ENCODE assay signal across 35 mouse cellular contexts in the genomic region with DNA sequence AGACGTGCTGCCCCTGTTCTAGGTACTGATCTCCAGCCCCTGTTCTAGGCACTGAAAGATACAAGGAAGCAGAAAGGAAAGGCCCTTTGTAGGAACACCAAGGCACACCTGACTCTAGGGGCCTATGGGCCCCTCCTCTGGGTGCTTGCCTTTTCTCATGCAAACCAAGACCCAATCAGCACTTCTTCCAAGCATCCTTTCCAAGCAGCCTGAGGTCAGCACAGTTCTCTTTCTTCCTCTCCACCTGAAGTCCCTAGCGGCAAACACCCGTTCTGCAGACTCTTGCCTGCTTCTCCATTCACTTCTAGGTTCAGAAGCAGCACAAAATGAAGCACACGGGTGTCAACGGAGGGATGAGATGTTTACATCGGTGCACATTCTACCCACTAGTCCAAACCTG. TPM values are rescaled to one million over a fixed set of nuclear protein-coding genes. Genes with fewer than 3 reads are reported as not detected.
DNase-seq lines count a peak whose midpoint lies in the region; TF ChIP-seq lines count a peak whose summit lies in the region.
"Had no signal": no experiment of that assay in that cellular context is flagged by ENCODE, and none has a peak within 500 bp of the region (broad histone marks: within the 10 kb centered on the region; RNA-seq: fewer than 3 reads in every experiment).

No protein-coding gene starts in this region.

- intact Hi-C loops in left cerebral cortex, postnatal 4 days (cut with DNase I): no loop called here

- no peak overlapping the region for H3K4me3 ChIP-seq in heart, embryonic 10.5 days
- no peak overlapping the region for H3K4me3 ChIP-seq in E14TG2a.4 (replicated peaks; ENCODE audit: low read length)
- H3K4me3 ChIP-seq in thymus, adult 2 months (ENCODE audit: control insufficient read depth, insufficient read depth, low read length): no peak overlapping the region
- H3K4me3 ChIP-seq: embryonic facial prominence, embryonic 10.5 days; embryonic facial prominence, embryonic 13.5 days; erythroblast, embryonic 14.5 days; forebrain, embryonic 12.5 days; forebrain, embryonic 15.5 days; heart, adult 2 months; heart, embryonic 13.5 days had no signal

- H3K4me1 ChIP-seq in heart, embryonic 10.5 days: no peaks in the 10 kb centered on the region
- H3K4me1 ChIP-seq in E14TG2a.4 (replicated peaks; ENCODE audit: low read depth, low read length): peaks cover 27% of the 10 kb centered on the region
- no peaks in the 10 kb centered on the region for H3K4me1 ChIP-seq in thymus, adult 2 months (replicated peaks; ENCODE audit: control insufficient read depth, insufficient read depth, low read length)
- H3K4me1 ChIP-seq: embryonic facial prominence, embryonic 10.5 days; embryonic facial prominence, embryonic 13.5 days; forebrain, embryonic 12.5 days; forebrain, embryonic 15.5 days; heart, embryonic 13.5 days had no signal

- H3K27me3 ChIP-seq in heart, embryonic 10.5 days (ENCODE audit: insufficient read depth, poor library complexity, severe bottlenecking): peaks cover 28% of the 10 kb centered on the region
- H3K27me3 ChIP-seq in E14TG2a.4 (ENCODE audit: insufficient read depth, low read length): no peaks in the 10 kb centered on the region
- no peaks in the 10 kb centered on the region for H3K27me3 ChIP-seq in thymus, adult 2 months (ENCODE audit: control insufficient read depth, insufficient read depth, low read length)
- H3K27me3 ChIP-seq: CH12.LX; forebrain, embryonic 12.5 days; forebrain, embryonic 15.5 days had no signal

- WGBS in heart, embryonic 10.5 days: 57% methylated on average over 6 of the region's 6 CpGs
- 75% methylated on average over 6 of the region's 6 CpGs for WGBS in thymus, adult 2 months

- no peaks in the 10 kb centered on the region for H3K36me3 ChIP-seq in heart, embryonic 10.5 days
- H3K36me3 ChIP-seq in E14TG2a.4 (ENCODE audit: insufficient read depth, low read length): no peaks in the 10 kb centered on the region
- no peaks in the 10 kb centered on the region for H3K36me3 ChIP-seq in thymus, adult 2 months (ENCODE audit: control insufficient read depth, insufficient read depth, low read length)
- H3K36me3 ChIP-seq: embryonic facial prominence, embryonic 10.5 days; embryonic facial prominence, embryonic 13.5 days; forebrain, embryonic 12.5 days; forebrain, embryonic 15.5 days; heart, embryonic 13.5 days had no signal

- H3K27ac ChIP-seq in heart, embryonic 10.5 days: no peak overlapping the region
- H3K27ac ChIP-seq in thymus, adult 2 months (ENCODE audit: control insufficient read depth, insufficient read depth, low read length): no peak overlapping the region
- H3K27ac ChIP-seq: embryonic facial prominence, embryonic 10.5 days; embryonic facial prominence, embryonic 13.5 days; forebrain, embryonic 12.5 days; forebrain, embryonic 15.5 days; heart, adult 2 months; heart, embryonic 13.5 days; hindbrain, embryonic 14.5 days; hindbrain, postnatal 0 days had no signal

- DNase-seq in heart, embryonic 10.5 days (ENCODE audit: low spot score): peak; percentile 69
- DNase-seq in heart, adult 9 months (ENCODE audit: low spot score in 2 of 2): no peak
- peak; percentile 57 for DNase-seq in R1 (ENCODE audit: low read depth, low spot score)
- no peak for DNase-seq in left cerebral cortex, postnatal 4 days
- no peak for DNase-seq in thymus, adult 2 months
- DNase-seq: adrenal gland, adult 8-10 months; adrenal gland, postnatal 25 days; B cell, adult 2 months; cerebellum, adult 11-12 months; cerebellum, adult 8-10 months; cerebellum, postnatal 10 days; cerebellum, postnatal 36 days; embryo, embryonic 11 days; gastrocnemius, postnatal 25 days; heart, adult 2 months; heart, postnatal 14 days; heart, postnatal 4 days; kidney, adult 11 months had no signal

- TF ChIP-seq CTCF in E14TG2a.4 (conservative IDR thresholded peaks at IDR 0.05; ENCODE audit: low read length): 0 out of 2 replicates have a peak, but pooled peaks have one; percentile 5
- TF ChIP-seq CTCF in thymus, adult 2 months (IDR thresholded peaks at IDR 0.05; ENCODE audit: borderline replicate concordance, control insufficient read depth, extremely low read depth, insufficient read depth, low read length, poor library complexity): no peak

- no peaks in the 10 kb centered on the region for H3K9me3 ChIP-seq in heart, embryonic 10.5 days
- no peaks in the 10 kb centered on the region for H3K9me3 ChIP-seq in E14TG2a.4 (ENCODE audit: low read length)
- H3K9me3 ChIP-seq: embryonic facial prominence, embryonic 10.5 days; embryonic facial prominence, embryonic 13.5 days; forebrain, embryonic 12.5 days; forebrain, embryonic 15.5 days; heart, embryonic 13.5 days had no signal

- TF ChIP-seq POLR2A in thymus, adult 2 months (IDR thresholded peaks at IDR 0.05; ENCODE audit: control insufficient read depth, extremely low read depth, insufficient read depth, low read length, poor library complexity): no peak

RNA-seq across cellular contexts. Expression of gene Prok2, which starts 11.0 kb away (rescaled TPM):
- polyA plus RNA-seq in heart, embryonic 10.5 days (2016; fragmentation: Nextera tagmentation; extraction: Ambion mirVana): 0.11 TPM in 1 of 2 replicates, not detected in the other
- total RNA-seq in left cerebral cortex, postnatal 4 days (2021): 1 to 10 TPM in 1 of 2 experiments, under 1 TPM in 1; 0.78 to 2.7 TPM
- polyA plus RNA-seq in thymus, adult 2 months (2012; rRNA removed): 0.08 TPM in 1 of 2 replicates, not detected in the other
- total RNA-seq: adrenal gland, adult 8-10 months; adrenal gland, postnatal 25 days; CH12.LX; ES-E14; gastrocnemius, adult 8-10 months; gastrocnemius, postnatal 25 days; heart, adult 2 months; heart, postnatal 14 days; heart, postnatal 4 days; hindbrain, postnatal 0 days had no signal
- polyA plus RNA-seq: activated CD4-positive, CD25-positive, alpha-beta regulatory T cell, adult 4 months; erythroblast, embryonic 14.5 days; gonadal fat pad, adult 2 months; heart, adult 2 months; heart, embryonic 13.5 days; heart, embryonic 16.5 days; hindbrain, embryonic 11.5 days; hindbrain, embryonic 14.5 days; inflammation-experienced regulatory T-cells, adult 6 months had no signal

RNA-seq across cellular contexts. Expression of gene Gpr27, which starts 22.7 kb away (rescaled TPM):
- polyA plus RNA-seq in heart, embryonic 10.5 days (2016; fragmentation: Nextera tagmentation; extraction: Ambion mirVana): 0.68 and 0.92 TPM in 2 replicates
- 100 to 1,000 TPM; 101 to 104 TPM for total RNA-seq in left cerebral cortex, postnatal 4 days (2021)
- polyA plus RNA-seq in thymus, adult 2 months (2012; rRNA removed): 2.1 and 2.6 TPM in 2 replicates
- total RNA-seq: CH12.LX had no signal
- polyA plus RNA-seq: activated CD4-positive, CD25-positive, alpha-beta regulatory T cell, adult 4 months; erythroblast, embryonic 14.5 days; inflammation-experienced regulatory T-cells, adult 6 months had no signal

RNA-seq across cellular contexts. Expression of gene Gm20696, which starts 48.6 kb away (rescaled TPM):
- 2.2 and 3.4 TPM in 2 replicates for polyA plus RNA-seq in heart, embryonic 10.5 days (2016; fragmentation: Nextera tagmentation; extraction: Ambion mirVana)
- total RNA-seq in left cerebral cortex, postnatal 4 days (2021): 10 to 100 TPM; 11.2 to 15.9 TPM
- polyA plus RNA-seq in thymus, adult 2 months (2012; rRNA removed): 2.7 and 3.3 TPM in 2 replicates
- polyA plus RNA-seq: erythroblast, embryonic 14.5 days had no signal

RNA-seq across cellular contexts. Expression of gene Eif4e3, which starts 48.6 kb away (rescaled TPM):
- 4.1 and 7.1 TPM in 2 replicates for polyA plus RNA-seq in heart, embryonic 10.5 days (2016; fragmentation: Nextera tagmentation; extraction: Ambion mirVana)
- 10 to 100 TPM; 13.9 to 16.0 TPM for total RNA-seq in left cerebral cortex, postnatal 4 days (2021)
- polyA plus RNA-seq in thymus, adult 2 months (2012; rRNA removed): 30.4 and 34.4 TPM in 2 replicates
- polyA plus RNA-seq: erythroblast, embryonic 14.5 days had no signal

Comparison
In these comparisons a context has a peak if more than half of its experiments do, and no peak if none do; other contexts are left out.
1. DNase-seq: peak in heart, embryonic 10.5 days (single experiment) and R1 (single experiment); none in heart, adult 9 months (0 of 2), left cerebral cortex, postnatal 4 days (single experiment) and thymus, adult 2 months (single experiment).